Mouse (Mus musculus): ENCODE measurements around the gene Ptx3. TPM values are rescaled to one million over a fixed set of nuclear protein-coding genes. Genes with fewer than 3 reads are reported as not detected.

Ptx3 gene
- not detected for total RNA-seq (2023)

DNA sequence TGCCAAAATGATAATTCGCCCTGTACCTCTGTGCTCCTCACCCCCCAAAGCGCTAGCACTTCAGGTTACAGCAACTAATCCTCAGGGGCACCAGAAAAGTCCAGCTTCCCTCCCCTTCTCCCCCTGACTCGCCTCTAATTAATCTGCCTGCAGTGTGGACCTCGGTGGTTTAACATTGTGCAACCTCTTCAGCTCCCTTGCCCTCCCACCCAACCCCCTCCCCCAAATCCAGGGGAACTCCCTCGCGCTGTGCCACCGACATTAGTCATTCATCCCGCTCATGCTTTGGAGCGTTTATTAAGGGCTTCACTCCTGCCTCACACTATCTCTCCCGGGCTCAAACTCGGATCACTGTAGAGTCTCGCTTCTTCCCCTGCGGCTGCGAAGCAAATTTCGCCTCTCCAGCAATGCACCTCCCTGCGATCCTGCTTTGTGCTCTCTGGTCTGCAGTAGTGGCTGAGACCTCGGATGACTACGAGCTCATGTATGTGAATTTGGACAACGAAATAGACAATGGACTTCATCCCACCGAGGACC lies at the start of gene Ptx3:
Gene Ptx3, plus strand, starts transcription at position 256 of the 537 bp plus-strand sequence.

Other genes starting within 250 kb of the Ptx3 start
- gene Veph1, start 76.9 kb downstream of the Ptx3 start, total RNA-seq (2023): not detected

Measured in B cell, adult 67 days (primary cell).